Mouse (Mus musculus) cortical plate, adult 2 months (tissue): ENCODE measurements around the gene Capzb.

Experiments used
- CTCF ChIP-seq: fragments of 200-500 bp; IDR thresholded peaks from 2 replicates; pipeline ENCODE4 v1.5.1; 2011; ENCODE audit warnings: mild to moderate bottlenecking, control low read depth, low read length; ENCODE audit not compliant: insufficient read depth; ENCODE audit errors: extremely low read depth
- POLR2A ChIP-seq: fragments of 200-500 bp; IDR thresholded peaks from 2 replicates; pipeline ENCODE4 v1.6.1; 2011; ENCODE audit warnings: mild to moderate bottlenecking, low read length, control low read depth; ENCODE audit not compliant: insufficient read depth; ENCODE audit errors: extremely low read depth

DNA sequence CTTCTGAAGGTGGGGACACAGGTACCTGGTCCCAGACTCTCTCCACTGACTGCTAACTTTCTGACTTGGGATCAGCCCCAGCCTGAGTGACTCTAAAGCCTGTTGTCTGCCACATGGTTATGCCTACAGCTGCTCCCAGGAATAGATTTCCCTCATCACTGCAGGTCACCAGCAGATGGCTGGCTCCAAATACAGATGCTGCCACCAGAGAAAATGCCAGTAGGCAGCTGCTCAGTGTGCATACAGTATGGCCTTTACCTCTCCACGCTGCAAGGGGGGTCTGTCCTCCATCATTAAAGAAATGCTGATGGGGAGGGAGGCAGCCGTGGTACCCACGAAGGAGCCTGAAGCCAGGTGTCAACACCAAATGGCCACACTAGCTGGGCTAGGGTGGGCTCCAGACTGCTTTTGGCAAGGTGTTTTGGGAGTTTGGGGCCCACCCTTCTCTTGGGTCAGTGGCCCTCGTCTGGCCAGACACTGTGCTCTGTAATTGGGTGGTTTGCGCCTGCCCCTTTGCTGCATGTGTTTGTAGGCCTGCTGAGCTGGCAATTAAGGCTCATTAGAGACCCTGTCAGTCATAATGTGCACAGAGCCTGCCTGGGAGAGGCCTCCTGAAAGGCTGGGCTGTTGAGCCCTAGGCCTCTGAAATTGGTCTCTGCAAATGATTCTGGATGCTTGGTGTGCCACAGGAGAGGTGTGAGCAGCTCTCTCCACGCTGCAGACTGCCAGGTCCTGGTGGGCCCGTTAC lies 53.6 kb downstream of the Capzb start:
- TF ChIP-seq CTCF: no peak
- TF ChIP-seq POLR2A: no peak
